In genomic region chr4:110145229-110145628, GRCm38 (mm10) we compare ENCODE assay signal across 20 mouse cellular contexts.
A peak's percentile ranks its signal among the peaks of the same experiment; 100 is the strongest.
DNase-seq lines count a peak whose midpoint lies in the region; ATAC-seq and TF ChIP-seq lines count a peak whose summit lies in the region.
"Had no signal": no experiment of that assay in that cellular context is flagged by ENCODE, and none has a peak within 500 bp of the region (broad histone marks: within the 10 kb centered on the region; RNA-seq: fewer than 3 reads in every experiment).

No protein-coding gene starts in this region.

- no peaks in the 10 kb centered on the region for H3K9me3 ChIP-seq in heart, embryonic 11.5 days (replicated peaks; ENCODE audit: control insufficient read depth, low read length)
- no peaks in the 10 kb centered on the region for H3K9me3 ChIP-seq in kidney, embryonic 15.5 days (replicated peaks)
- no peaks in the 10 kb centered on the region for H3K9me3 ChIP-seq in midbrain, embryonic 12.5 days
- H3K9me3 ChIP-seq in midbrain, embryonic 16.5 days (replicated peaks; ENCODE audit: control insufficient read depth, low read length, poor library complexity, severe bottlenecking): no peaks in the 10 kb centered on the region
- H3K9me3 ChIP-seq: embryonic facial prominence, embryonic 15.5 days; heart, embryonic 10.5 days; heart, embryonic 15.5 days had no signal

- TF ChIP-seq CTCF in kidney, adult 2 months (conservative IDR thresholded peaks at IDR 0.05; ENCODE audit: insufficient read depth, insufficient read length, low read depth, low read length): no peak

- 84% methylated on average over 1 of the region's 1 CpGs for WGBS in heart, embryonic 11.5 days (ENCODE audit: insufficient replicate concordance)
- WGBS in kidney, embryonic 15.5 days: 83% methylated on average over 1 of the region's 1 CpGs
- 87% methylated on average over 1 of the region's 1 CpGs for WGBS in kidney, adult 2 months
- 90% methylated on average over 1 of the region's 1 CpGs for WGBS in midbrain, embryonic 12.5 days
- 100% methylated on average over 1 of the region's 1 CpGs for WGBS in midbrain, embryonic 16.5 days

- ATAC-seq in heart, embryonic 11.5 days (replicated peaks; ENCODE audit: insufficient number of reproducible peaks, low FRiP score, low TSS enrichment): 0 out of 2 replicates have a peak, but pooled peaks have one; percentile 18
- ATAC-seq in kidney, embryonic 15.5 days (replicated peaks; ENCODE audit: low FRiP score): peak; percentile 15; the same call in 1 of the 2 replicates
- ATAC-seq in midbrain, embryonic 12.5 days (ENCODE audit: low FRiP score, low read depth): 0 out of 2 replicates have a peak, but pooled peaks have one; percentile 30
- ATAC-seq in midbrain, embryonic 16.5 days: no peak
- ATAC-seq: forebrain, embryonic 16.5 days had no signal

- H3K4me3 ChIP-seq in heart, embryonic 11.5 days (ENCODE audit: low read depth, low read length): no peak overlapping the region
- H3K4me3 ChIP-seq in kidney, embryonic 15.5 days (replicated peaks): no peak overlapping the region
- H3K4me3 ChIP-seq in kidney, adult 2 months (ENCODE audit: insufficient read depth, low read depth, low read length): no peak overlapping the region
- no peak overlapping the region for H3K4me3 ChIP-seq in midbrain, embryonic 12.5 days
- no peak overlapping the region for H3K4me3 ChIP-seq in midbrain, embryonic 16.5 days (ENCODE audit: low read depth, low read length)
- H3K4me3 ChIP-seq: embryonic facial prominence, embryonic 15.5 days; erythroblast, embryonic 14.5 days; heart, embryonic 10.5 days; heart, embryonic 15.5 days had no signal

- H3K36me3 ChIP-seq in heart, embryonic 11.5 days (ENCODE audit: control insufficient read depth, insufficient read depth, low read length): no peaks in the 10 kb centered on the region
- no peaks in the 10 kb centered on the region for H3K36me3 ChIP-seq in kidney, embryonic 15.5 days
- no peaks in the 10 kb centered on the region for H3K36me3 ChIP-seq in kidney, adult 2 months (ENCODE audit: control insufficient read depth, insufficient read depth, low read length)
- no peaks in the 10 kb centered on the region for H3K36me3 ChIP-seq in midbrain, embryonic 12.5 days
- no peaks in the 10 kb centered on the region for H3K36me3 ChIP-seq in midbrain, embryonic 16.5 days (ENCODE audit: control insufficient read depth, insufficient read depth, low read length)
- H3K36me3 ChIP-seq: embryonic facial prominence, embryonic 15.5 days; heart, embryonic 10.5 days; heart, embryonic 15.5 days had no signal

- H3K27ac ChIP-seq in heart, embryonic 11.5 days (ENCODE audit: low read depth, low read length): no peak overlapping the region
- H3K27ac ChIP-seq in kidney, embryonic 15.5 days: no peak overlapping the region
- no peak overlapping the region for H3K27ac ChIP-seq in kidney, adult 2 months (ENCODE audit: insufficient read depth, low read depth, low read length)
- H3K27ac ChIP-seq in midbrain, embryonic 12.5 days (replicated peaks): no peak overlapping the region
- no peak overlapping the region for H3K27ac ChIP-seq in midbrain, embryonic 16.5 days (ENCODE audit: low read length)
- H3K27ac ChIP-seq: embryonic facial prominence, embryonic 15.5 days; heart, embryonic 10.5 days; heart, embryonic 15.5 days had no signal

- no peaks in the 10 kb centered on the region for H3K4me1 ChIP-seq in heart, embryonic 11.5 days (ENCODE audit: control insufficient read depth, insufficient read depth, low read length)
- no peaks in the 10 kb centered on the region for H3K4me1 ChIP-seq in kidney, embryonic 15.5 days
- H3K4me1 ChIP-seq in kidney, adult 2 months (ENCODE audit: control insufficient read depth, insufficient read depth, low read length): no peaks in the 10 kb centered on the region
- H3K4me1 ChIP-seq in midbrain, embryonic 12.5 days: no peaks in the 10 kb centered on the region
- no peaks in the 10 kb centered on the region for H3K4me1 ChIP-seq in midbrain, embryonic 16.5 days (ENCODE audit: control insufficient read depth, insufficient read depth, low read length)
- H3K4me1 ChIP-seq: embryonic facial prominence, embryonic 15.5 days; heart, embryonic 10.5 days; heart, embryonic 15.5 days had no signal

- intact Hi-C loops in heart, postnatal 36 days (cut with DNase I): no loop called here

- DNase-seq in heart, postnatal 36 days: no peak
- no peak for DNase-seq in kidney, adult 2 months
- no peak for DNase-seq in urinary bladder, postnatal 36 days (ENCODE audit: low spot score in 2 of 2)
- DNase-seq: adrenal gland, postnatal 10 days; cerebellum, adult 11 months; cerebellum, adult 8-10 months; cerebellum, postnatal 14 days; embryo, embryonic 11 days; gastrocnemius, postnatal 10 days; heart, adult 18-20 months; heart, postnatal 14 days had no signal

- H3K9ac ChIP-seq in heart, embryonic 11.5 days (ENCODE audit: low read depth, low read length): no peak overlapping the region
- H3K9ac ChIP-seq in kidney, embryonic 15.5 days: no peak overlapping the region
- H3K9ac ChIP-seq in midbrain, embryonic 12.5 days (replicated peaks): no peak overlapping the region
- H3K9ac ChIP-seq in midbrain, embryonic 16.5 days (ENCODE audit: low read depth, low read length): no peak overlapping the region
- H3K9ac ChIP-seq: embryonic facial prominence, embryonic 15.5 days; heart, embryonic 15.5 days had no signal

- TF ChIP-seq POLR2A in kidney, adult 2 months (IDR thresholded peaks at IDR 0.05; ENCODE audit: low read depth, low read length): no peak

- no peak overlapping the region for H3K4me2 ChIP-seq in heart, embryonic 11.5 days
- no peak overlapping the region for H3K4me2 ChIP-seq in kidney, embryonic 15.5 days
- no peak overlapping the region for H3K4me2 ChIP-seq in midbrain, embryonic 12.5 days (replicated peaks)
- H3K4me2 ChIP-seq in midbrain, embryonic 16.5 days (ENCODE audit: low read length): no peak overlapping the region
- H3K4me2 ChIP-seq: embryonic facial prominence, embryonic 15.5 days; heart, embryonic 15.5 days had no signal

- H3K27me3 ChIP-seq in heart, embryonic 11.5 days (ENCODE audit: control insufficient read depth, insufficient read depth, low read length): no peaks in the 10 kb centered on the region
- no peaks in the 10 kb centered on the region for H3K27me3 ChIP-seq in kidney, embryonic 15.5 days
- H3K27me3 ChIP-seq in kidney, adult 2 months (replicated peaks; ENCODE audit: control insufficient read depth, insufficient read depth, low read length): no peaks in the 10 kb centered on the region
- H3K27me3 ChIP-seq in midbrain, embryonic 12.5 days: peaks cover 4% of the 10 kb centered on the region; the same call in 1 of the 2 replicates
- H3K27me3 ChIP-seq in midbrain, embryonic 16.5 days (ENCODE audit: control insufficient read depth, insufficient read depth, low read depth, low read length): no peaks in the 10 kb centered on the region
- H3K27me3 ChIP-seq: embryonic facial prominence, embryonic 15.5 days; heart, embryonic 15.5 days had no signal
